Mouse (Mus musculus): ENCODE results near the gene Fam45a.

DNA sequence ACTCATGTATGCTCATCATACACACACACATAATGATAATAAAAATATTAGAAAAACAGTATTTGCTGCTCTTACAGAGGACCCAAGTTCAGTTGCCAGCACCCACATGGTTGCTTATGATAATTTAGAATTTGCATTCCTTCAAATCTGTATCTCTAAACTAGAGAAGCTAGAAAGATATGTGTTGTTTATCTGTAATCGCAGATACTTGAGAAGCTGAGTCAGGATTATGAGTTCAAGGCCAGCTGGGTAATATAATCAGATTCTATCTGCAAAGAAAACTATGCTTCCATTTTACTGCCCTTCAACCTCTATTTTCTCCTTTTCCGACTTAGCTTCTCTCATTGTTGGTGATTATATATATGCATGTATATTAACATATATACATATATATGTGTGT, 14.0 kb upstream of the Fam45a start:
- no peak for TF ChIP-seq CTCF (IDR thresholded peaks at IDR 0.05; ENCODE audit: low read depth)
- no peak for TF ChIP-seq EP300 (IDR thresholded peaks at IDR 0.05; ENCODE audit: low read depth)
